Mouse (Mus musculus): ENCODE measurements around the gene Camkmt. TPM values are rescaled to one million over a fixed set of nuclear protein-coding genes. Genes with fewer than 3 reads are reported as not detected.

Gene Camkmt
- polyA plus RNA-seq (2015; fragmentation: Nextera tagmentation; extraction: Ambion mirVana) = 19.0 and 20.2 TPM in 2 replicates

DNA sequence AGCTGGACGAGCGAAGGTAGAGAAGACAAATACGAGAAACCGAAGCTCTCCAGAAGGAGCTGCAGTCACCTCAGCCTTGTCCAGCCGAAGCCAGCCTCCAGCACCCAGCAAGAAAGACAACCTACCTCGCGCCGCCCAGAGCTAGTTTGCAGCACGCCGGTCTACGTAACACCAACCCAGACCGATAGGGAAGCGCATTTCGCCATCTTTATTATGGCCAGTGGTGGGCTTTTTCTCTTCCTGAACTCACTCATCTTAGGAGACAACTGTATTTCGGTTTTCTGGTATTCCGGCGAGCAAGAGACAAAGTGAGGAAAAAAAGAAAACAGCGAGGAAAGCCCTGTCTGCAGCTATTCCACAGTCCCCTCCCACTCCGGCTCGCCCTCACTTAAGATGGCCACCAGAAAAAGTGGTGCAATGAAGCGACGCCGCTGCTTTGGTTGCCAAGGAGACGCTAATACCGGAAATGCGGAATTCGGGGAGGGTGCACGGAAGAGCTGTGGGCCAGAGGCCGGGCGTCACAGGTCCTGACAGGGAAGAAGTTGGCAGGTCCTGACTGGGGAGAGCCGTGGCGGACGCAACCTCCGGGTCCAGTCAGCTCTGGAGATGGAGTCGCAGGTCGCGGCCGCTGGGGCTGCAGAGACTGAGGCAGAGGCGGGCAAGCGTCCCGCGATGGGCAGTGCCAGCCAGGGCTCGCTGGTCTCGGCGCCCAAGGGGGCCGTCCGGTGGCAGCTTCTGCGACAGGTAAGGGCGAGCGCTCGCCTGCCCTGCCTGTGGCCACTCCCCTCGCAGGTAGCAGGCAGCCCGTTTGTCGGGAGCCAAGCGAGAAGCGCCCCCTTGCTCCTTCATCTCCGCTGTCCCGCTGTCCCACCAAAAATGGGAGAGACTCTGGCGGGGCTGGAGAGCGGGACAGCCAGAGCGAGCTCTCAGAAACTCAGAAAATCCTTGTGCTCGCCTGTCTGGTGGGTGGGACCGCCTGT lies at the start of gene Camkmt, which contains the start of gene Prepl:
Gene Camkmt (plus strand): TSS at position 433 of the 980 bp plus-strand sequence.
Gene Prepl (minus strand): TSS at position 122 of the 980 bp plus-strand sequence.
- peak; percentile 98 for ATAC-seq
- Histone ChIP-seq H3K27ac (ENCODE audit: low read length) (peak within 1 kb of the TSS; percentile 88), H3K36me3 (ENCODE audit: control insufficient read depth, insufficient read depth) (no peaks in the 10 kb centered on the region), H3K9ac (replicated peaks; ENCODE audit: low read depth, low read length) (peak within 1 kb of the TSS; percentile 84), H3K27me3 (replicated peaks; ENCODE audit: control insufficient read depth, insufficient read depth, low read length) (no peaks in the 10 kb centered on the region), H3K4me3 (replicated peaks; ENCODE audit: low read length) (peak within 1 kb of the TSS; percentile 80), H3K9me3 (ENCODE audit: control insufficient read depth, low read length) (no peaks in the 10 kb centered on the region), H3K4me1 (replicated peaks; ENCODE audit: control insufficient read depth, insufficient read depth, low read length) (peaks cover 14% of the 10 kb centered on the region), H3K4me2 (ENCODE audit: low read length) (peak within 1 kb of the TSS; percentile 90)
- under 1% methylated on average over 62 of the region's 63 CpGs for WGBS

DNA sequence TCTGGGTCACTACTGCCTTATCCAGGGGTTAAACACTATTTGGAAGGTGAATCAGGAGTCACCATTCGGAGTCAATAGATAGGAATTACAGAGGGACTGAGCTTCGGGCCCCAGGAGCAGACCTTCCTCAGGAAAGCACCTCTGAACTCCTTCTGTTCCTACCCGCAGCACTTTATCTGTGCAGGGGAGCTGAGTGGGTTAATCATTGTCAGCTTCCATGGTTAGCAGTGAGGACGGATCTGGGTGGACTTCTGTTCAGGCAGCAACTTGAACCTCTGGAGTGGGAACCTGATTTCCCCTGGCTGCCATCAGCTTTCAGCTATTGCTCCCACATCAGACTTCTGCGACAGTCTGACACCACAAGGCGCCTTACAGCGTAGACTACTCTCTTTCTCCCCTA lies 49.4 kb upstream of the Camkmt start:
- no peak for ATAC-seq
- Histone ChIP-seq H3K9me3 (ENCODE audit: control insufficient read depth, low read length) (no peaks in the 10 kb centered on the region), H3K36me3 (ENCODE audit: control insufficient read depth, insufficient read depth) (no peaks in the 10 kb centered on the region), H3K4me3 (replicated peaks; ENCODE audit: low read length) (no peak overlapping the region), H3K4me2 (ENCODE audit: low read length) (no peak overlapping the region), H3K4me1 (replicated peaks; ENCODE audit: control insufficient read depth, insufficient read depth, low read length) (no peaks in the 10 kb centered on the region), H3K9ac (replicated peaks; ENCODE audit: low read depth, low read length) (no peak overlapping the region), H3K27me3 (replicated peaks; ENCODE audit: control insufficient read depth, insufficient read depth, low read length) (no peaks in the 10 kb centered on the region), H3K27ac (ENCODE audit: low read length) (no peak overlapping the region)
- 79% methylated on average over 7 of the region's 7 CpGs for WGBS

DNA sequence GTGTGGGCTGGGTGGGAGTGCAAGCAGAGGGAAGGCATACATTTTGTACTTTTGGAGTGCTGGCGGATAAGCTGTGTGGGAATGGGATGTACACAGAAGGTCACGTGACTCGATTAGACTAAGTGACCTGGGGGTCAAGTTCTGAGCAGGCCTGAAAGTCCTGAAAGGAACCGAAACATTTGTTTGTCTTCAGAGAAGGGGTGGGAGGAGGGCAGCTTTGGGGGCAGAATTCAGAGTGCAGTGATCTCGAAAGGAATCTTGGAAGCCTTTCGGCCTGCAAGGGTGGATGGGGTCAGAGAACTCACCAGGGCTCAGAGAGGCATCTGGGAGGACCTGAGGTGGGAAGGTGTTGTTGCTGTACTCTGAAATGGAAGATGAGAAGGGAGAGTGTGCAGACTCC lies 47.9 kb upstream of the Camkmt start:
- Histone ChIP-seq H3K9me3 (ENCODE audit: control insufficient read depth, low read length) (no peaks in the 10 kb centered on the region), H3K27me3 (replicated peaks; ENCODE audit: control insufficient read depth, insufficient read depth, low read length) (no peaks in the 10 kb centered on the region), H3K4me3 (replicated peaks; ENCODE audit: low read length) (no peak overlapping the region), H3K27ac (ENCODE audit: low read length) (no peak overlapping the region), H3K4me2 (ENCODE audit: low read length) (no peak overlapping the region), H3K4me1 (replicated peaks; ENCODE audit: control insufficient read depth, insufficient read depth, low read length) (no peaks in the 10 kb centered on the region), H3K9ac (replicated peaks; ENCODE audit: low read depth, low read length) (no peak overlapping the region), H3K36me3 (ENCODE audit: control insufficient read depth, insufficient read depth) (no peaks in the 10 kb centered on the region)
- WGBS = 80% methylated on average over 6 of the region's 6 CpGs
- no peak for ATAC-seq

DNA sequence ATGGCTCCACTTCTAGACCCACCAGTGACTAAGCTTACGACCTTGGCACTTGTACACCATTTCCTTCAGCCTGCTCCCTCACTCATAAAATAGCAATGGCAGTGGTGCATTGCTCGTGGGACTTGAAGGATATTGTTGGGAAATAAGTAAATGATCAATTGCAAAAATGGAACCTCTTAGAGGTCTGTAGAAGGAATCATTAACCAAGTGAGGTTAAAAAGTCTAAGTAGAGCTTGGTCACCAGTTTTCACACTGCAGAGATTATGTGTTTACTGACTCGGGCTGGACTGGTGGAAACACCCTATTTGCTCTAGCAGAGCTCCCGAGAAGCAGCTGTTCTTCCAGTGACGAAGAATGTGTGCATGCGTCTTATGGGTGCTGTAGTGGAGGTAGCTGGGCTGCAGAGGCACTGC lies 46.9 kb upstream of the Camkmt start:
- H3K9ac ChIP-seq (replicated peaks; ENCODE audit: low read depth, low read length) = no peak overlapping the region
- no peak overlapping the region for H3K4me2 ChIP-seq (ENCODE audit: low read length)
- H3K27me3 ChIP-seq (replicated peaks; ENCODE audit: control insufficient read depth, insufficient read depth, low read length) = no peaks in the 10 kb centered on the region
- no peaks in the 10 kb centered on the region for H3K9me3 ChIP-seq (ENCODE audit: control insufficient read depth, low read length)
- no peak overlapping the region for H3K27ac ChIP-seq (ENCODE audit: low read length)
- 88% methylated on average over 6 of the region's 6 CpGs for WGBS
- H3K4me3 ChIP-seq (replicated peaks; ENCODE audit: low read length) = no peak overlapping the region
- H3K4me1 ChIP-seq (replicated peaks; ENCODE audit: control insufficient read depth, insufficient read depth, low read length) = no peaks in the 10 kb centered on the region
- no peak for ATAC-seq
- H3K36me3 ChIP-seq (ENCODE audit: control insufficient read depth, insufficient read depth) = no peaks in the 10 kb centered on the region

DNA sequence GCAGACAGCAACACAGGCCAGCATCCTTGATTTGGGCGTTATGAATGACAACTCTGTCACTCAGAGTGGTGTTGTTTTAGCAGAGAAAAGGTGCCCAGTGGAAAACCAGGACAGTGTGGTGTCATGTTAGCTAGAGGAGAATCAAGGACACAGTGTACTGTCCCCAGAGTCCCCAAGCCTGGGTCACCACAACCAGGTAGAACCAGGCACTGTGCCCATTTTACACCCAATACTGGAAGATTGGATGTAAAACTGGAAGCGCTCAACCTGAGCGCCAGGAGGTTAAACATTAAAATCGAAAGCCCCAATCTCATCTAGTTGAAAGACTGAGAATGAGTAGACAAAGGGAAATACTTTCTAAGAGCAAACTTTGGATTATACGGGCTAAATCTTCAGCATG lies 45.9 kb upstream of the Camkmt start:
- Histone ChIP-seq H3K27ac (ENCODE audit: low read length) (no peak overlapping the region), H3K27me3 (replicated peaks; ENCODE audit: control insufficient read depth, insufficient read depth, low read length) (no peaks in the 10 kb centered on the region), H3K36me3 (ENCODE audit: control insufficient read depth, insufficient read depth) (no peaks in the 10 kb centered on the region), H3K9ac (replicated peaks; ENCODE audit: low read depth, low read length) (no peak overlapping the region), H3K4me3 (replicated peaks; ENCODE audit: low read length) (no peak overlapping the region), H3K4me2 (ENCODE audit: low read length) (no peak overlapping the region), H3K9me3 (ENCODE audit: control insufficient read depth, low read length) (no peaks in the 10 kb centered on the region), H3K4me1 (replicated peaks; ENCODE audit: control insufficient read depth, insufficient read depth, low read length) (no peaks in the 10 kb centered on the region)
- no peak for ATAC-seq
- WGBS = 91% methylated on average over 5 of the region's 5 CpGs

DNA sequence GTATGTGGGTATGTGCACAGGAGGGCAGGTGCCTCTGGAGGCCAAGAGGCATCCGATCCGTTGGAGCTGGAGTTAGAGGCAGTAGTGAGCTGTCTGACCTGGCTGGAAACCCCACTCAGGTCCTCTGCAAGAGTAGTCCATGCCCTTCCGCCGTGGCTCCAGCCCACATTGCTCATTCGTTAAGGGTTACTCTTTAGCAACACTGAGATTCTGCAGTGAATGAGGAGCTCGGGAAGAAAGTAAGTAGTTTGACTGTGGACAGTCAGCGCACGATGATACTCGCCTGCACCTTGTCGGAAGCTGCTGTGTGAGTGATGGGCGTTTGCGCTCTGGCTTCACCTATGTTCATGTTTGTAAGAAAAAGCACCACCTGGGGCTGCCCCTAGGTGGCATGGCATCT lies 45.2 kb upstream of the Camkmt start:
- Histone ChIP-seq H3K9me3 (ENCODE audit: control insufficient read depth, low read length) (no peaks in the 10 kb centered on the region), H3K4me2 (ENCODE audit: low read length) (no peak overlapping the region), H3K9ac (replicated peaks; ENCODE audit: low read depth, low read length) (no peak overlapping the region), H3K27me3 (replicated peaks; ENCODE audit: control insufficient read depth, insufficient read depth, low read length) (no peaks in the 10 kb centered on the region), H3K36me3 (ENCODE audit: control insufficient read depth, insufficient read depth) (no peaks in the 10 kb centered on the region), H3K27ac (ENCODE audit: low read length) (no peak overlapping the region), H3K4me1 (replicated peaks; ENCODE audit: control insufficient read depth, insufficient read depth, low read length) (no peaks in the 10 kb centered on the region), H3K4me3 (replicated peaks; ENCODE audit: low read length) (no peak overlapping the region)
- 84% methylated on average over 12 of the region's 12 CpGs for WGBS
- no peak for ATAC-seq

DNA sequence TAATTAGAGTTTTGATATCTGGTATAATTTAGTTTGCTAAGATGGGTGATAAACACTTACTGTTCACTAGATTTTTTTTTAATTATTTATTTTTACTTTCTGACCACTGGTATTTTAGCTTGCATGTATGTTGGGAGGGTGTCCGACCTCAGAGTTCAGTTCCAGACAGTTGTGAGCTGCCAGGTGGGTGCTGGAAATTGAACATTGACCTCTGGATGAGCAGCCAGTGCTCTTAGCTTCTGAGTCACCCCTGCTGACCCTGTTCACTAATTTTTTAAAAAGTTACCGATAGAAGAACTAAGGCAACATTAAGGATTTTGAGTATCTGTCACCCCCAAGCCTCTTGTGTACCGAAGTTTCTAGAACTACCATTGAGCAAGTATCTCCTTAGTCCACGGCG lies 42.0 kb upstream of the Camkmt start:
- no peaks in the 10 kb centered on the region for H3K27me3 ChIP-seq (replicated peaks; ENCODE audit: control insufficient read depth, insufficient read depth, low read length)
- ATAC-seq = no peak
- no peak overlapping the region for H3K9ac ChIP-seq (replicated peaks; ENCODE audit: low read depth, low read length)
- no peak overlapping the region for H3K4me2 ChIP-seq (ENCODE audit: low read length)
- H3K4me1 ChIP-seq (replicated peaks; ENCODE audit: control insufficient read depth, insufficient read depth, low read length) = no peaks in the 10 kb centered on the region
- WGBS = 96% methylated on average over 5 of the region's 5 CpGs
- H3K4me3 ChIP-seq (replicated peaks; ENCODE audit: low read length) = no peak overlapping the region
- no peak overlapping the region for H3K27ac ChIP-seq (ENCODE audit: low read length)
- H3K36me3 ChIP-seq (ENCODE audit: control insufficient read depth, insufficient read depth) = no peaks in the 10 kb centered on the region
- H3K9me3 ChIP-seq (ENCODE audit: control insufficient read depth, low read length) = no peaks in the 10 kb centered on the region

DNA sequence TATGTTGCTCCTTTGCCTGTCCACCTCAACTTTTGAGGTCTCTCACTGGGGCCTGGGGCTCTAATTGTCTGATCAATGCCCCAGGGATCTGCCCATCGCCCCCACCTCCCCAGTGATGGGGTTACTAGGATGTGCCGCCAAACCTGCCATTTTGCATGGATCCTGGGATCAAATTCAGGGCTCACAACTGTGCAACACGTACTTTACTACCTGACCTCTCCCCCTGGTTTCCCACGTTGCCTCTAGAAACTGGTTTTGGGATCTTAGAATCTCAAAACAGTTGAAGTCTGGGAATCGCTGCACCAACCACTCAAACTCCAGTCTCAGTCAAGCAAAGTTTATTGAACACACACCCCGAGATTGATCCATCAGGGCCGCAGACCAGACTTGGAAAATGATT lies 32.1 kb upstream of the Camkmt start:
- WGBS = 89% methylated on average over 7 of the region's 7 CpGs
- Histone ChIP-seq H3K4me2 (ENCODE audit: low read length) (no peak overlapping the region), H3K27me3 (replicated peaks; ENCODE audit: control insufficient read depth, insufficient read depth, low read length) (no peaks in the 10 kb centered on the region), H3K9me3 (ENCODE audit: control insufficient read depth, low read length) (no peaks in the 10 kb centered on the region), H3K4me1 (replicated peaks; ENCODE audit: control insufficient read depth, insufficient read depth, low read length) (no peaks in the 10 kb centered on the region), H3K36me3 (ENCODE audit: control insufficient read depth, insufficient read depth) (no peaks in the 10 kb centered on the region), H3K27ac (ENCODE audit: low read length) (no peak overlapping the region), H3K4me3 (replicated peaks; ENCODE audit: low read length) (no peak overlapping the region), H3K9ac (replicated peaks; ENCODE audit: low read depth, low read length) (no peak overlapping the region)
- ATAC-seq = no peak

DNA sequence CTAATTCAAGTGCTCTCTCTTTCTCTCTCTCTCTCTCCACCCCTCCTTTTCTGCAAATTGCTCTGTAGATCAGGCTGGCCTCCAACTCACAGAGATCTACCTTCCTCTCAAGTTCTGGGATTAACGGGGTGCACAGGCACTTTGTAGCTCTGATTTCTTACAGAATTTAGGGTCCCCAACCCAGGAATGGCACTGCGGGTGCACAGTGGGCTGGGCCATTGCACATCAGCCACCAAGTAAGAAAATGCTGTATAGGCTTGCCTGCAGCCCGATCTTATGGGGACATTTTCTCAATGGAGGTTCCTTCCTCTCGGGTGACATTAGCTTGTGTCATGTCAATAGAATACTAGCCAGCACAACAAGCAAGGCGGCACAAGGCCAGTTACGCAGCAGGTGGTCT lies 31.2 kb upstream of the Camkmt start:
- H3K4me2 ChIP-seq (ENCODE audit: low read length) = no peak overlapping the region
- WGBS = 89% methylated on average over 6 of the region's 6 CpGs
- no peaks in the 10 kb centered on the region for H3K4me1 ChIP-seq (replicated peaks; ENCODE audit: control insufficient read depth, insufficient read depth, low read length)
- no peak for ATAC-seq
- no peaks in the 10 kb centered on the region for H3K27me3 ChIP-seq (replicated peaks; ENCODE audit: control insufficient read depth, insufficient read depth, low read length)
- H3K27ac ChIP-seq (ENCODE audit: low read length) = no peak overlapping the region
- no peak overlapping the region for H3K4me3 ChIP-seq (replicated peaks; ENCODE audit: low read length)
- H3K9ac ChIP-seq (replicated peaks; ENCODE audit: low read depth, low read length) = no peak overlapping the region
- no peaks in the 10 kb centered on the region for H3K36me3 ChIP-seq (ENCODE audit: control insufficient read depth, insufficient read depth)
- H3K9me3 ChIP-seq (ENCODE audit: control insufficient read depth, low read length) = no peaks in the 10 kb centered on the region
